Mouse (Mus musculus): Measurements from ENCODE around the gene Ptgs1.
A peak's percentile ranks its signal among the peaks of the same experiment; 100 is the strongest.

Gene Ptgs1

DNA sequence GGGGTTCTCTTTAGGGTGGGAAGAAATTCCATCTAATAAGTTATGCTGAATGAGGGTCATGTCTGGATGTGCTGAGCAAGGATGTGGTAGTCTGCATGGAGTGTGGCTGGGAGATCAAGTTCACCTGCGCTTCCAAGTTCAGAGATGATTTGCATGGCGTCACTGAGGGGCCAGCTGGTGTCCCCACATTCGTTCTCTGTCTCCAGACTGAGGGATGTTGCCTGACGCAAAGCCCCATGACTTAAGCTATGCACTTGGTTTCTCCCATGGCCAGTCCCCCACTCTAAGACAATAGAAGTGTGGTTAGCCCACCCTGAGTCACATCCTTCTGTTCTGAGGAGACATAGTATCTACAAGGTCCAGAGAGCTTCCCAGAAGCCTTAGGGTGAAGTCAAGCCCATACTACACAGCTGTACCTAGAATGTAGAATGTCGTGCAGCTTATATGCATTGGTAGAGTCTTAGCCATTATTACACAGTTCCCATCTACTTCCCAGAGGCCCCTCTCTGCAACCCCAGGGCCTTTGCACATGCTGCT lies 15.0 kb upstream of the Ptgs1 start:
- no peak for DNase-seq

DNA sequence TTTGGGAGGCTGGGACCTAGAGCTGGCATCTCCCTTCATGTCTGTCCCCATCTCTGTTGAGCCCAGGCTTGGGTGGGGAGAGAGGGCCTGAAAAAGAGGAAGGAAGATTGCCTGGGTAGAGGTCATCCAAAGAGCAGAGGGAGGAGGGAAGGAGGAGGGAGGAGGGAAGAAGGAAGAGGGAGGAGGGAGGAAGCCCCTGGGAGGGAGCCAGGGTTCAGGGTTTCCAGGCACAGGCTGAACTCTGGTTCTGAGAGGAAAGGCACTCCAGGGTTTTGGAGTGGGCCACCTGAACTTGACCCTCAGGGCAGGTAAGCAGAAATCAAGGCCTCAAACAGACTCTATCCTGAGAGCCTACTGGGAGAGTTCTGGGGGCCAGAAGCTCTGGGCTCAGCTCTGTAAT lies 13.7 kb upstream of the Ptgs1 start:
- no peak for DNase-seq

DNA sequence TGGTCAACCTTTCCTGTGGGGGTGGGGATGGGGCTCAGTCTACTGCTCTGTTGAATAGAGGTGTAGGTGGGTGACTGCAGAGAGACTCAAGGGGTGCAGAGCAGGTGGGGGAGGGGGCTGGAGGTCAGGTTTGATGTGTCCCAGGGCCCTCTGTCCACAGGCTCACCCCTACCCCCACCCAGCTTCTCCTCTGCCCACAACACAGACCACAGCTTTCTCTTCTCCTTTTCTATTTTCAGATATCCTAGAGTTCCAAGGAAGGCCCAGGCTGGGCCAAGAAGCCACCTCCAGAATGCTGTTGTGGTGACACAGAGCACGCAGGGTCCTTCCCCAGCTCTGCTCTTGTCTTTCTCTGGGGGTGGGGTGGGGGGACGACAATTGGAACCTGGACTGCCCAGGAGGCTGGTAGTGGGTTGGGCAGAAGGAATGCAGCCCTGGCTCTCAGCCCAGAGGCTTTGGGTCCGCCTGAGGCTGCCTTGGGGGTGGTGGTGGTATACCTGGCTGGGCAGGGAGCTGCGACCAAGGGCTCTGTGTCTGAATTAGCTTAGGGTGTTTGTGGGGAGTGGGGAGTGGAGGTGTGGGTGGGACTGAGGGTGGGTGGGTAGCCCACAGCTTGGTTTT lies 13.2 kb upstream of the Ptgs1 start:
- no peak for DNase-seq

DNA sequence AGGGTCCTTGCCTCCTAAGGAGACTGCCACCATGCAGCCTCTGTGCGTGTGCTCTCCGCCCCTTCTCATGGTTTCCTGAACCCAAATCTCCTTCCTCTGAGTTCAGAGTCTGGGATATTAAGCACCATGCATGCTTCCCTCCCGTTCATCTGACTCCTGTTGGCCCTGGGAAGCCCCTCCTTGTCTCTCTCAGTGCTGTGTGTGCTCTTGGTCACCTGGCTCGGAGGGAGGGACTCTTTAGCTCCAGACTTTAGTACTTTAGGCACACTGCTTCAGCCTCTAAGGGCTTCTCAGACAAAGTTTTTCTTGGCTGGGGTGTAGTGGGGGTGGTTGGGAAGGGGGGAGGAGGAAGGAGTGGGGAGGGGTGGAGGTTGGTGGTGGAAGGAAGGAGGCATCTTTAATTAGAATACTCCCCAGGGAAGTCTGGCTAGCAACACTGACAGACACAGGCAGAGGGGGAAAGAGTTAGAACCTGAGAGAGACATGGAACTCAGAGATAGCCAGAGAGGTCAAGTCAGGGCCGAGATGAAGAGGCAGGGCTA lies 12.5 kb upstream of the Ptgs1 start:
- DNase-seq = no peak

DNA sequence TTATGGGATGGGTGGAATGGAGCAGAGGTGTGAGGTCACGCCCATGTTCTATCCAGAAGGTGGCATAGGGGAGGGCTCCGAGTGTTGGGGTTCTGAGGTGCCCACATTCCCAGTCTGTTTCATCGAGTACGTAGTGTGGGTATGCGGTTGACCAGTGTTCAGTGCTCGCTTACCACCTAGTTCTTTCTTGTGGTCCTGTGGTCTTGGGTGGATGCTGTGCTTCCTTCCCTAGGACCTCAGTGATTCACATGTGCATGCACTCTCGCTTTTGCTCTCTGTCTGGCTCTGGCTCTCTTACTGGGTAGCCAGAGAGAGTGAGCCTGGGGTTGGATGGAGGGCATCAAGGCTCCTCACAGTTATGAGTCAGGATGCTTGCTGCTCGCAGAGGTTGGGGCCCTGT lies 10.1 kb upstream of the Ptgs1 start:
- peak; percentile 10 for DNase-seq

DNA sequence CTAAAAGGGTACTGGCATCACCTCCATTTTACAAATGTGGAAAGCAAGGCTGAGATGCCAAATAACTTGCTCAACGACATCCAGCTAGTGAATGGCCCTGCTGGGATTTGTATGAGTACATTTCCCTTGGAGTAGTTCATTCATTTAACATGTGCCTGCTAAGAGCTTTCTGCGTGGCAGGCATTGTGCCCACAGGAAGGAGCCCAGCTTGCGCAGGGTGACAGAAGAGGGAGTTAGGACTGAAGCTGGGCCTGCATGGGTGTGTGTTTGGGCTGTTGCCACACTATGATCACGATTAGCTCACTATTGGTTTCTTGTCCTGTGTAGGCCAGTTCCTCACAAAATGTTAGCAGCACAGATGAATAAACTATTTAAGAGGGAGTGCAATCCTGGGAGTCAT lies 9.3 kb upstream of the Ptgs1 start:
- DNase-seq = no peak

DNA sequence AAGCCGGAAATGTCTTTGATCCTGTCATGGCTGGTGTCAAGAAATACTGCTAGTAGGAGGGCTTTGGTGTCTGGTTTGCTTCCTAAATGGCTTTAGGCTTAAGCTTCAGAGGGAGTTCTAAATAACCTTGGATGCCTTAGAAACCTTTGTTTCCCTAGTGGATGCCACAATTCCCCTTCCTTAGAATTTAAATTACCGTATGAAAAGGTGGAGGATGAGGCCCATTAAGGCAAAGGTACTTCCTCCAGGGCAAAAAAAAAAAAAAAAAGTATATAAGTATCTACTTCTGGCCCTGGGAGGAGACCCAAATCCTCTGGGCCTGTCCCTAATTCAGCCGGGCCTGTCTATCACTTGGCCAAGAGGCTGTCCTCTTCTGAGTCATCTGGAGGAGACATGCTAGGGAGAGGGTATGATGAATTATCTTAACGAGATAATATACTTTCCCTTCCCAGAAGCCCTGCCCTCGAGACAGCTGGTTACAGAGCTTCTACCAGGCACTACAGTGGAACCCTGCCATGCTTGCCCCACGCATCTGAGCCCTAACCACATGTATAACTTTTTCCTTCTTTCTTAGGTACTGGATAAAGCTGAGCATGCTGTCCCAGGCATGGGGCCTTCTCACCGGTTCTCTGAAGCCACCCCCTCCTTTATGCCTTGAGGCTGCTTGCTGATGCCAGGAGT lies 7.9 kb upstream of the Ptgs1 start:
- DNase-seq = no peak

DNA sequence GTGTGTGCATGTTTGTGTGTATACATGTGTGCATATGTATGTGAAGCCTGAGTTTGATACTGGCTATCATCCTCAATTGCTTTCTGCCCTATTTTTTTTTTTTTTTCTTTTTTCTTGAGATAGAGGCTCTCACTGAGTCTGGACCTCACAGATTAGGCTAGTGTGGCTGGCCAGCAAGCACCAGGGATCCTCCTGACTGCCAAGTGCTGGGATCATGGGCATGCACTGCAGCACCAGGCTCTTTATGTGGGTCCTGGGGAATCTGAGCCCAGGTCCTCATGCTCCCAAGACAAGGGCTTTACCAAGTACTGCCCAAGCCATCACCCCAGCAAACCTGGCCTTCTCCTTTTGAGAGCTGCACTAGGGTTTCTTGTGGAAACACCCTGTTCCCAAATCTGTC lies 6.8 kb upstream of the Ptgs1 start:
- DNase-seq = no peak

DNA sequence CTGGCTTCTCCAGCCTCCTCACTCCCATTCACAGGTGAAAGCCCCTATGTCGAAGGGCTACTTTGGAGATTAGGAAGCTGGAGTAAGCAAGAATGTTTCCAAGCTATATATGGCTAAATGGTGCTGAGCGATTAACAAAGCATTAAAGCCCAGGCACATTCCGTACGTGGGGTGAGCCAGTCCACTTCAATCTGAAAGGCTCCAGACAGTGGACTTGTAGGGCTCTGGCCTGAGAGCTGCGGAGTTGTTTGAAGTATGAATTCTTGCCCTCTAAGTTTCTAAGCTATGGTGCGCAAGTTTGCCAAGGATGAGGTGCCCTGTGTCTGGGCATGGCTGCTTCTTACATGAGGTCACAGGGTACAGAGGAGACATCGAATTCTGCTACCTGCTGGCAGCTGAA lies 6.1 kb upstream of the Ptgs1 start:
- DNase-seq = no peak

DNA sequence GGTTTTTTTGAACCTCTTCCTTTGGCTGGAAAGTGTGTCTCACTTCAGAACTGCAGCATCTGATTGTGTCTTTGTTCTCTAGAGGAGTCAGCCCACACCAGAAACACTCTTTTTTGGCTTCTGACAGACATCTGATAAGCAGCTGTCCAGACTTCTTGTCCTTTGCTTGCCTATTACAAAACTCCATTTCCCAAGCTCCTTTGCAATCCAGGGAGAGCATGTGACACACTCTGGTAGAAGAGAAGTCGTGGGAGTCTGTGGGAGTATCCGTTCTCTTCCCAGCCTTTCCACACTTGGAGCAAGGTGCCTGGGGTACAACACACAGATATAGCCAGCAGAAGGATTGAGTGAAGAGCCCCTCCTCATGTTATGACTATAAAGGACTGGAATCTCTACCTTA lies 5.6 kb upstream of the Ptgs1 start:
- DNase-seq = no peak

DNA sequence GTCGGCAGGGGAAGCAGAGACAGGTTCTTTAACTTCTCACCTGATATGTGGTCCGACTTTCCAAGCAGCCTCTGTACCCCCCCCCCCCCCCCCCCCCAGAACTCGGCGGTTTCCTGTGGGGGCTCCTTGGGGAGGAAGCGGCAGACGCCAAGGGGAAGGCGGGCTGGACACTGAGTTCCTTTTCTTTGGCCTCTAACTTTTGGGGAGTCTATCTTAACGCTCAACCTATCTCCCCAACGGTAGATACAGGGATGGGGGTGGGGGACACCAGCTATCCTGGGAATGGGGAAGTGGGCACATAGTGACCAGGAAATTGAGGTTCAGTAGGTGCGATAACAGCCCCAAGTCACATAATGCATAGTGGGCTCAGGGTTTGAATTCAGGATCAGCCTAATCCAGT lies 741 bp downstream of the Ptgs1 start:
- no peak for DNase-seq

DNA sequence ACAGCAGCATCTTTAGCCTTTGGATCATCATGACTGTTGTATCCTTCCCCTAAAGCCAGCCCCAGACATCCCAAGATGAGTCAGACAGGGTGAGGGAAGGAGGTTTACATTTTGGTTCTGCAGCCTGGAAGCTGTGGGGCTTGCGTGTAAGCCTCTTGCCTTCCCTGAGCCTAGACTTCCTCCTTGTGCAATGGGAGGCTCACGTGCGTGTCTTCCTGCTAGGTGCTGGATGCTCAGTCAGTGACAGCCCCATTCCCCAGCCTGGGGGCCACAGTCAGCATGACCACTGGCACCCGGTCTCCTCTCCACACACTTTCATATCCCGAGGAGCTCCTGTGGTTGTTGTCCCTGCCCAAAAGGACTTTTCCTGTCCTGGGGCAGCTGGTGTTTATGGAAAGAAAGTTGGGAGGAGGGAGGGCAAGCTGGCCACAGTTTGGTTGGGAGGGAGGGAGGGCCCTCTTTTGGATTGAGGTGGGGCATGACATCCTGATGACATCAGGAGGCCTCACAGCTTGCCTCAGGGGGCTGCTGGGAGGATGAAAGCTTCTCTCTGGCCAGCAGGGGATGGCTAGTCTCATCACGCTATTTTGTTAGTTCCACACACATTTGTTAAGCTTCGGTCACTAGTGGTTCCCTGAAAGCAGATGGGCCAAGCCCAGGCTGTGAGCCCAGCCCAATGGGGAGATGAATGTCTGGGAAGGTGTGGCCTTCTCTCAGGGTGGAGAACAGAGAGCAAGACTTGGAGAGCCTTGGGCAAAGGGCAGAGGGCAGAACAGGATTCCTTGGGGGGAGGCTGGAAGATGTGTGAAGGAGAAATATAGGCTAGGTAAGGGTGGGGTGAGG lies 4.5 kb downstream of the Ptgs1 start:
- no peak for DNase-seq

DNA sequence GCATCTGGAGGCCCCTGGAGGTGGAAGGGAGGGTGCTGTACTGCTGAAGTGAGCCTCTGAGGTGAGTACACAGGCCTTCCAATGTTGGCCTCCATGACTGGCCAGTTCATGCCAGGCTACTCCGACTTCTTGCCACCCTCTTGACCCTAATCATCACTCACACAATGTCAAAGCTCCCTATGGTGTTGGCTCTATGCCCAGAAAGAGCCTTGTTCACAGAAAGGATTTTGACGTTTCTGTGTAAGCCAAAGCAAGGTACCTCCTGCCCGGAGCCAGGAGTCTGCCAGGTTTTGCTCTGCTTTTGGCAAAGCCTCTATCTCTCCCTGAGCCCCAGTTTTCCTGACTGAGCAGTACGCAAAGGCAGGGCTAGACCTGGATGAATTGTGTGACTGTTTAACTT lies 5.7 kb downstream of the Ptgs1 start:
- no peak for DNase-seq

DNA sequence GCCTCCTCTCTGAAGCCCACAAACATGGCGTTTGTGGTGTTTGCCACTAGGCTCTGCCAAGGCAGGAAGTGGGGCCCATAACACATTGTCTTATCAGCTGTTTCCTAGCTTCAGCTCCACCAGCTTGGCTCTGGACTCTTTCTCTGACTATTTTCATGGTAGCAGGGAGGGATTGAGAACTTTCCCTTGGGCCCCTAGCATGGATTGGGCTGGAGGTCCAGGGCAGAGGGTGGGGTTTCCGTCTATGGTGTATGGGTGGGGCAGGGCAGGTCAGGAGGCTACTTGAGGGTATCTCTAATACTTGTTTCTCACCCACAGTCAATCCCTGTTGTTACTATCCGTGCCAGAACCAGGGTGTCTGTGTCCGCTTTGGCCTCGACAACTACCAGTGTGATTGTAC lies 6.7 kb downstream of the Ptgs1 start:
- DNase-seq = no peak

DNA sequence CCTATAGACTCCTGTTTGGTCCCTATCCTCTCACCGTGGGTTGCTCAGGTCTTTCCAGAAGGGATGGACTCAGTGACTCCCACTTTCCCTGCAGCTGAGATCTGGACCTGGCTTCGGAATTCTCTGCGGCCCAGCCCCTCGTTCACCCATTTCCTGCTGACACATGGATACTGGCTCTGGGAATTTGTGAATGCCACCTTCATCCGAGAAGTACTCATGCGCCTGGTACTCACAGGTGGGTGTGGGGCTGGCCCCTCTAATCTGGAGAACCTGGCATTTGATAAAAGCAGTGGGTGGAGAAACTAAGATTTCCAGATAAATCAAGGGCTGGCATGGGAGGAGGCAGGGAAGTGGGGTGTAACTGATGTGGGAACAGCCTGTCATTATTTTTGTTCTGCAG lies 7.3 kb downstream of the Ptgs1 start:
- no peak for DNase-seq

DNA sequence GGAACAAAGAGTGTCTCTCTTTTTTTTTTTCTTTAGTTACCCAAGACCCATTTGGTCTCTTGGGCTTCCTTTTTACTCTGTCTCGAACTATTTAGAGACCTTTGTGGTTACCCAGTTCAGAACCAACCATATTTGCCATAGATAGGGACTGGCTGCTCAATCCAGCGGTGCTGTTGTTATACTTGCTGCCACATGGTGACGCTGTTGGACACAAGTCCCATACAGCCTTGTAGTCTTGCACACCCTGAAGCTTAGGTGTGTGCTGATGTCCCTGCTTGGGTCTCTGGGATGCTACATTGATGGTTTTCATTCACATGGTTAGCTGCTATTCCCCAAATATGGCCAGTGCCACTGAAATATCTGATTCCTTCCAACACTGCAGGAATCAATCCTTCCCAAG lies 8.2 kb downstream of the Ptgs1 start:
- DNase-seq = no peak

DNA sequence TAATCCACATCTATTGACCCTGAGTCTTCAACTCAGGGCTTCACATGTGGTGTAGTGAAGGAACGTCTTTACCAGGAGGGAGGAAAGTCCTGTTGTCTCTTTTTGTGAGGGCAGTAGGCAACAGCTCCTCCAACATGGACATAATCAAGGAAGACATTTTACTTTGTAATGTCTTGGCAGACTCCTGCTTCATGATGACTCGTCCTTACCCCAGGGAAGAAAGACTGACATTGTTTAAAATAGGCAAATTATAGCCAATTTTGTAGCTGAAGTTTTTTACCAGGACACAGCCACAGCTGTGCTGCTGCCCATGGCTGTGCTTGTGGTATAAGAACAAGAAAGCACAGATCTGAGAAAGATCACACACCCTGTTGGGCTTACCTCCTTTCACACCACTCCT lies 8.7 kb downstream of the Ptgs1 start:
- no peak for DNase-seq

DNA sequence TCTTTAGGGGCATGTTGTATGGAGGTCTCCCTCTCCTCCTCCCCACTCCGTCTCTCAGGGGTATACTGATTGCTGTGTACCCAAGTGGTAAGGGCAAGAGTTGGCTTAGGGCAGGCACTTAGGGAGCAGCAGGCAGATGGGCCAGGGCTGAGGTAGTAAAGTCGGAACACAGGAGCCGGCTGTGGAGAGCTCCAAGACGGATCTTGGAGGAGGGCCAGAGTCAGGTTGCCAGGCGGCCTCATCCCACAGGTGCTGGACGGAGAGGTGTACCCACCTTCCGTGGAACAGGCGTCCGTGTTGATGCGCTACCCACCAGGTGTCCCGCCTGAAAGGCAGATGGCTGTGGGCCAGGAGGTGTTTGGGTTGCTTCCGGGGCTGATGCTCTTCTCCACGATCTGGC lies 12.3 kb downstream of the Ptgs1 start:
- no peak for DNase-seq

DNA sequence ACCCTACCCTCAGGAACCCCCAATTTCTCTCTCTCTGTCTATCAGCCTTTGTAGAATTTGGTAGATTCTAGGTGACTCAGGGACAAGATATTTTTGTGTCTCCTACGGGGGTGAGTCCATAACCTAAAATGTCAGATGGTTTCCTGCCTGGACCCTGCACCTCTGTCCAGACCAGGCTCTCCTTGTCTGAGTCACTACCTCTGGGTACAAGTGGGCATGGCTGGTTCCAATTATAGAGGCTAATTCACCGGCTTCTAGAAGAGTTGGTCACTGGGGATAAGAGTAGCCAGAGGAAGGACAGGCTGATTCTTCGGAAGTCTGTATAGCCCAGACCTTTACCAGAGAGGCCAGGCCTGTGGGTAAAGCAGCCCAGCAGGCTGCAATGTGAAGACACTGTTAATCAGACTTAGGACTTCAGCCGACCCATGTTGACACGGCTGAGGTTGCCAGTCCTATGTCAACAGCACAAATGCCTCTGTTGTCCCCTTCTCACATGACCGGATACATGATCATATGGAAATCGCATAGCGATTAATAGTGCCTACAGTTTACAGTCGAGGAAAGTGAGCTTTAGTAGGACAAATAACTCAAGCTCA lies 13.2 kb downstream of the Ptgs1 start:
- DNase-seq = no peak

DNA sequence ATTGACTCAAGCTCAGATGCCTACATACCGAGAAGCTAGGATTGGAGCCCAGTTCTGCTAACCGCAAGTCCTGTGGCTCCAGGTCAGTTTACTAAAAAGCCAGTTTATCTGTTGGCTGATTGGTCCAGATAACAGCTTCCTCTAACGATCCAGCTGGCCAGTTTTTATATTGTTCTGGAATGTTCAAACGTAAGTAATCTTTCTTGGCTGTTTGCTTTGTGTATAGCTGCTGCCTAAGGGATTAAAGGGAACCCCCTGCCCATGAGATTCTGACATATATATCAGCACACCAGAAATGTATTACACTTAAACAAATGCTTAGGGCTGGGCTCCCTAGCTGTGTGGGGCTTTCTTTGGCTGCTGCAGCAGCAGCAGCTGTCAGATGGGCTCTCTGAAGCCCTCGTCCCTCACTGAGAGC lies 13.7 kb downstream of the Ptgs1 start:
- no peak for DNase-seq

DNA sequence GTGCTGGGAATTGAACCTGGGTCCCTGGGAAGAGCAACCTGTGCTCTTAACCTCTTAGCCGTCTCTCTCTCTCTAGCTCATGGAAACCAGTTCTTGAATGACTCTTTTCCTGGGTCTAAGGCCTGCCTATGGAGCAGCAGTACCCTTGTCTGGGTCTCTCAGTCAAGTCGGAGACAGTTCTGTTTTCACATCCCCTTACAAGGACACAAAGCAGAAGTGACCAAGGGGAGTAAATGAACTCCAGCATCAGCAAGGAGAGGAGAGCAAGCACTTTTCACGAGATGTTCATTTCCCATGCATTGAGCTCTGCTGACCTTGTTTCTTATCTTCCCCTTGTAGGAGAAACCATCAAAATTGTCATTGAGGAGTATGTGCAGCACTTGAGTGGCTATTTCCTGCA lies 14.5 kb downstream of the Ptgs1 start:
- no peak for DNase-seq

DNA sequence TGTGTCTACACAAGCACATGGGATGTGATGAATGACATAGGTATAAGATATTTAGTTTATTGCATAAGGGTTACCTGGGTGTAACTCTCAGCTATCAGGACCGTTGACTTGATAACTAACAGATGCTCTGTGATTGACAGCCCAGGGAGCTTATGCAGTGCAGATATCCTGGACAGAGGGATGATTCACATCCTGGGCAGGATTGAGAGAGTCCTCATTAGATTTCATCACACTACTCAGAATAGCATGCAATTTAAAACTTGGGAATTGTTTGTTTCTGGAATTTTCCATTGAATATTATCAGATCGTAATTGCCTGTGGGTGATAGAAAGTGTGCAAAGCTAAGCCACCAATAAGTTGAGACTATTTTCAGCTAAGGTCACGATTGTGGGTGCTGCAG lies 17.7 kb downstream of the Ptgs1 start:
- no peak for DNase-seq

DNA sequence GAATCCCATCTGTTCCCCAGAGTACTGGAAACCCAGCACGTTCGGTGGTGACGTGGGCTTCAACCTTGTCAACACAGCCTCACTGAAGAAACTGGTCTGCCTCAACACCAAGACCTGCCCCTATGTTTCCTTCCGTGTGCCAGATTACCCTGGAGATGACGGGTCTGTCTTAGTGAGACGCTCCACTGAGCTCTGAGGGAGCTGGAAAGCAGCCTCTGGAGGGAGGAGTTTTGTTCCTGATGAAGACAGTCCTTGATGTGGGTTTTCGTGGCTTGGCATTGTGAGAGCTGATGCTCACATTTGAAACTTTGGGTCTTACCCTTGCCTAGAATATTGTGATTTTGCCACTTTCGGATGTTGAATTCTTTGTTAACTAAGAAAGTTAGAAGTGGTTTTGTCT lies 20.9 kb downstream of the Ptgs1 start:
- DNase-seq = no peak
